Mouse (Mus musculus) CH12.LX (cell line): Measurements from ENCODE around the gene Tex264. TPM values are rescaled to one million over a fixed set of nuclear protein-coding genes. Genes with fewer than 3 reads are reported as not detected.

Experiments
- DNase-seq: peaks from one replicate; pipeline ENCODE4 v3.0.0-alpha.2; 2013; ENCODE audit errors: extremely low read depth
- H3K27ac ChIP-seq: 2 replicates; pipeline ENCODE4 v1.5.1; 2012; ENCODE audit warnings: low read depth, mild to moderate bottlenecking, control low read depth, moderate library complexity; ENCODE audit not compliant: insufficient read depth
- H3K27me3 ChIP-seq: replicated peaks from 2 replicates; pipeline ENCODE3; 2012; ENCODE audit warnings: inconsistent platforms
- H3K36me3 ChIP-seq, 2 experiments: replicated peaks in 1 of 2; 2 replicates each; pipeline versions ENCODE3 to v1.6.1; 2012; ENCODE audit warnings: inconsistent platforms in 1 of 2, low read length in 1 of 2, mild to moderate bottlenecking in 1 of 2, mixed read lengths in 1 of 2, moderate library complexity in 1 of 2; ENCODE audit not compliant: control insufficient read depth in 1 of 2, insufficient read depth in 1 of 2
- H3K4me1 ChIP-seq, 2 experiments: 2 replicates each; pipeline ENCODE4 v1.6.1; 2012; ENCODE audit warnings: inconsistent platforms in 1 of 2, moderate library complexity in 1 of 2; ENCODE audit not compliant: insufficient read depth in 2 of 2, control insufficient read depth in 1 of 2
- H3K4me2 ChIP-seq: 2 replicates; pipeline ENCODE4 v1.6.1; 2012; ENCODE audit warnings: low read depth, mild to moderate bottlenecking, control low read depth; ENCODE audit not compliant: poor library complexity, insufficient read depth, severe bottlenecking
- H3K4me3 ChIP-seq, 3 experiments: fragments of 150-350 bp in 1 of 3; sonication (generic) in 1 of 3; replicated peaks in 1 of 3; 2 replicates each; pipeline versions ENCODE3 to v1.5.1; 2011 to 2012; ENCODE audit warnings: low read depth in 2 of 3, low read length in 2 of 3, mild to moderate bottlenecking in 2 of 3, moderate library complexity in 2 of 3, control low read depth in 1 of 3, improper control_type of control experiment in 1 of 3, inconsistent platforms in 1 of 3, mixed read lengths in 1 of 3; ENCODE audit not compliant: poor library complexity in 1 of 3
- H3K79me2 ChIP-seq: replicated peaks from 2 replicates; pipeline ENCODE4 v1.6.1; 2012; ENCODE audit warnings: mild to moderate bottlenecking, moderate library complexity; ENCODE audit not compliant: control insufficient read depth, poor library complexity, insufficient read depth, severe bottlenecking; ENCODE audit errors: extremely low read depth
- H3K9ac ChIP-seq: 2 replicates; pipeline ENCODE4 v1.6.1; 2012; ENCODE audit warnings: low read depth, mild to moderate bottlenecking, control low read depth, moderate library complexity; ENCODE audit not compliant: insufficient read depth
- H3K9me3 ChIP-seq: replicated peaks from 2 replicates; pipeline ENCODE3; 2012; ENCODE audit warnings: low read length, inconsistent platforms, mixed read lengths
- CHD1 ChIP-seq: IDR thresholded peaks from 2 replicates; pipeline ENCODE4 v1.6.1; 2012; ENCODE audit warnings: low read depth, low read length, improper control_type of control experiment, inconsistent platforms
- CHD2 ChIP-seq: IDR thresholded peaks from 2 replicates; pipeline ENCODE4 v1.6.1; 2011; ENCODE audit warnings: low read length, improper control_type of control experiment
- ELF1 ChIP-seq: IDR thresholded peaks from 2 replicates; pipeline ENCODE4 v1.6.1; 2014; ENCODE audit warnings: low read depth, mild to moderate bottlenecking, inconsistent platforms, low read length, improper control_type of control experiment
- GABPA ChIP-seq: IDR thresholded peaks from 2 replicates; pipeline ENCODE4 v1.6.1; 2012; ENCODE audit warnings: low read depth, low read length, improper control_type of control experiment, inconsistent platforms; ENCODE audit not compliant: insufficient replicate concordance
- HCFC1 ChIP-seq: IDR thresholded peaks from 2 replicates; pipeline ENCODE4 v1.6.1; 2012; ENCODE audit warnings: low read depth, mild to moderate bottlenecking, inconsistent platforms, low read length, improper control_type of control experiment
- IRF4 ChIP-seq: IDR thresholded peaks from 2 replicates; pipeline ENCODE4 v1.6.1; 2014; ENCODE audit warnings: low read depth, mild to moderate bottlenecking, inconsistent platforms, low read length, improper control_type of control experiment
- JUN ChIP-seq: IDR thresholded peaks from 2 replicates; pipeline ENCODE4 v1.6.1; 2011; ENCODE audit warnings: low read depth, mild to moderate bottlenecking, low read length, improper control_type of control experiment, moderate library complexity; ENCODE audit not compliant: insufficient read depth
- MAFK ChIP-seq: IDR thresholded peaks from 2 replicates; pipeline ENCODE4 v1.6.1; 2011; ENCODE audit warnings: low read length, improper control_type of control experiment; ENCODE audit not compliant: insufficient replicate concordance
- MAX ChIP-seq: IDR thresholded peaks from 2 replicates; pipeline ENCODE4 v1.6.1; 2011; ENCODE audit warnings: low read length, improper control_type of control experiment
- MEF2A ChIP-seq: IDR thresholded peaks from 2 replicates; pipeline ENCODE4 v1.6.1; 2014; ENCODE audit warnings: low read depth, mild to moderate bottlenecking, inconsistent platforms, low read length, improper control_type of control experiment, borderline replicate concordance
- MXI1 ChIP-seq: IDR thresholded peaks from 2 replicates; pipeline ENCODE4 v1.6.1; 2011; ENCODE audit warnings: mild to moderate bottlenecking, low read depth, low read length, improper control_type of control experiment
- MYC ChIP-seq: IDR thresholded peaks from 2 replicates; pipeline ENCODE4 v1.6.1; 2011; ENCODE audit warnings: low read depth, mild to moderate bottlenecking, improper control_type of control experiment, low read length
- PAX5 ChIP-seq: IDR thresholded peaks from 2 replicates; pipeline ENCODE4 v1.6.1; 2012; ENCODE audit warnings: low read length, inconsistent platforms, mixed read lengths
- POLR2AphosphoS2 ChIP-seq: IDR thresholded peaks from 2 replicates; pipeline ENCODE4 v1.6.1; 2011; ENCODE audit warnings: low read depth, low read length, improper control_type of control experiment
- RAD21 ChIP-seq: IDR thresholded peaks from 2 replicates; pipeline ENCODE4 v1.6.1; 2011; ENCODE audit warnings: low read depth, mild to moderate bottlenecking, low read length, improper control_type of control experiment, moderate library complexity
- SIN3A ChIP-seq: IDR thresholded peaks from 2 replicates; pipeline ENCODE4 v1.6.1; 2012; ENCODE audit warnings: low read length, improper control_type of control experiment, inconsistent platforms
- SMC3 ChIP-seq: IDR thresholded peaks from 2 replicates; pipeline ENCODE4 v1.6.1; 2011; ENCODE audit warnings: low read depth, low read length, improper control_type of control experiment
- TBP ChIP-seq: conservative IDR thresholded peaks from 2 replicates; pipeline ENCODE4 v1.6.1; 2011; ENCODE audit warnings: low read depth, low read length, improper control_type of control experiment
- TCF12 ChIP-seq: IDR thresholded peaks from 2 replicates; pipeline ENCODE4 v1.6.1; 2014; ENCODE audit warnings: low read depth, mild to moderate bottlenecking, inconsistent platforms, low read length, improper control_type of control experiment
- ZKSCAN1 ChIP-seq: IDR thresholded peaks from 2 replicates; pipeline ENCODE4 v1.6.1; 2012; ENCODE audit warnings: low read depth, inconsistent platforms, low read length, improper control_type of control experiment, borderline replicate concordance
- dilution Hi-C: fragments of 300-500 bp; cut with MboI; formaldehyde crosslinking; loops from 2 replicates; pipeline ENCODE4 v1.14.3; 2020; ENCODE audit warnings: low sequenced_read_pairs; ENCODE audit not compliant: extremely low pct_unique_long_range_greater_than_20kb, extremely low pct_ligation_motif_present
- in situ Hi-C: fragments of 300-500 bp; cut with MboI; formaldehyde crosslinking; loops from 3 replicates; pipeline ENCODE4 v1.14.3; 2019; ENCODE audit warnings: low sequenced_read_pairs, low pct_ligation_motif_present, low pct_unique_long_range_greater_than_20kb, mixed read lengths
- polyA plus RNA-seq: library from polyadenylated mRNA; unstranded; fragments of >175 nt; gene quantifications from 2 replicates; pipeline ENCODE4 v1.2.1, GENCODE M21; 2012; ENCODE audit warnings: low read depth; ENCODE audit not compliant: insufficient read length
- total RNA-seq, 2 experiments: library from RNA; depleted of rRNA; stranded (reverse); fragments of 300-350 nt in 1 of 2; fragments of >200 nt in 1 of 2; gene quantifications; 2 replicates each; pipeline ENCODE4 v1.2.3; 2012 to 2014

Tex264 gene
- total and polyA plus RNA-seq, 3 experiments = 34.3 to 54.8 (median 45.3) TPM

- dilution Hi-C loops = no loop called here
Measured at GRCm38 (mm10) chr9:106712470-106712869, 26.7 kb upstream of the Tex264 start.

DNA sequence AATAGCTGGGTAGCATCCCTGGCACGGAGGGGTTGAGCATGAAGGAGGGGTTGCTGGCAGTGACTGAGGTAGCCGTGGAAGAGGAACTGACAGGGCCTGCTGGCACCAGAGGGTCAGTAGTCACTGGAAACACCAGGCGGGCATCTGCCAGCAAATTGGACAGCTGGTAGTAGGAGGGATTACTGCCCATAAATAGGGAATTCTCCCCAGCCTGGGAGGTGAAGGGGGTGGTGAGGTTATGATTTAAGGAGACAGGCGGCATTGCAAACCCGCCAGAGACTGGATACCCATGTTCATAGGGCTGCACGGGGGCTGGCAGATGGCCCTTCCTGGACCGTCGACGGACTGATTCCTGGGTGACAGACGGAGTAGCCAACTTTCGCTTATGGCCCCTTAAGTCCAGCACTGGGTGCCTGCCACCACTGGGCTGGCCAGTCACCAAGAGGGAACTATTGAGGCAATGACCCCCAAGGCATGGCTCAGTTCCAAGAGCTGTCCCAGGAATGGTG is 7.3 kb upstream of the Tex264 start:
- no peak for DNase-seq
- H3K79me2 ChIP-seq = no peaks in the 10 kb centered on the region
- in situ Hi-C loops = no loop called here
- dilution Hi-C loops = loop anchor here (25.0 kb wide), 1 partner anchor 94 kb away; the partner anchor contains the start of gene Rad54l2
- TF ChIP-seq MYC (no peak), ZKSCAN1 (no peak), TCF12 (no peak), GABPA (no peak), MAFK (no peak), IRF4 (no peak), PAX5 (no peak), HCFC1 (no peak), CHD2 (no peak), RAD21 (no peak), ELF1 (no peak), JUN (no peak)
- TF ChIP-seq, all 38 proteins: peak for 0
- Histone ChIP-seq H3K4me3 (no peak overlapping the region), H3K9me3 (no peaks in the 10 kb centered on the region), H3K36me3 (peaks cover 16 to 81% of the 10 kb centered on the region in 2 experiments), H3K9ac (no peak overlapping the region), H3K4me2 (no peak overlapping the region), H3K27me3 (no peaks in the 10 kb centered on the region), H3K27ac (no peak overlapping the region), H3K4me1 (peaks cover 0 to 8% of the 10 kb centered on the region in 2 experiments; a peak in 1 of 4 replicates)

More at GRCm38 (mm10) chr9:106712470-106712869, 26.7 kb upstream of the Tex264 start:
- H3K9ac ChIP-seq = no peak overlapping the region
- H3K4me3 ChIP-seq = no peak overlapping the region
- no peaks in the 10 kb centered on the region for H3K9me3 ChIP-seq
- H3K27me3 ChIP-seq = no peaks in the 10 kb centered on the region
- no peak for DNase-seq
- in situ Hi-C loops = no loop called here
- H3K4me2 ChIP-seq = no peak overlapping the region
- no peaks in the 10 kb centered on the region for H3K79me2 ChIP-seq
- no peaks in the 10 kb centered on the region for H3K4me1 ChIP-seq
- H3K27ac ChIP-seq = no peak overlapping the region
- TF ChIP-seq MAX = no peak
- no peak for TF ChIP-seq RAD21
- no peak for TF ChIP-seq MXI1
- TF ChIP-seq SIN3A = no peak
- no peak for TF ChIP-seq MYC
- no peak for TF ChIP-seq SMC3
- no peak for TF ChIP-seq MEF2A
- no peak for TF ChIP-seq CHD1
- no peak for TF ChIP-seq CHD2
- TF ChIP-seq POLR2AphosphoS2 = no peak
- TF ChIP-seq GABPA = no peak
- no peak for TF ChIP-seq TBP
- H3K36me3 ChIP-seq = peaks cover 46 to 84% of the 10 kb centered on the region in 2 experiments
